Mouse (Mus musculus) MEL (cell line): ENCODE results near the gene Tmpo. TPM values are rescaled to one million over a fixed set of nuclear protein-coding genes. Genes with fewer than 3 reads are reported as not detected.
A peak's percentile ranks its signal among the peaks of the same experiment; 100 is the strongest.

ENCODE experiments used
- DNase-seq: peaks from one replicate; pipeline ENCODE4 v3.0.0; 2011; ENCODE audit warnings: low read depth, low spot score
- H3K27ac ChIP-seq: 2 replicates; pipeline ENCODE4 v1.5.1; 2012; ENCODE audit warnings: low read depth, mild to moderate bottlenecking, control low read depth, low read length, moderate library complexity; ENCODE audit not compliant: control insufficient read depth
- H3K27me3 ChIP-seq, 2 experiments: fragments of 150-350 bp in 1 of 2; sonication (generic) in 1 of 2; 2 replicates each; pipeline ENCODE4 v1.6.1; 2012; ENCODE audit warnings: low read length in 2 of 2, mild to moderate bottlenecking in 2 of 2, improper control_type of control experiment in 1 of 2, moderate library complexity in 1 of 2; ENCODE audit not compliant: insufficient read depth in 2 of 2, control insufficient read depth in 1 of 2
- H3K36me3 ChIP-seq, 2 experiments: 2 replicates each; pipeline ENCODE4 v1.6.1; 2012 to 2014; ENCODE audit warnings: low read length in 2 of 2, improper control_type of control experiment in 1 of 2, inconsistent platforms in 1 of 2, mild to moderate bottlenecking in 1 of 2; ENCODE audit not compliant: insufficient read depth in 2 of 2, control insufficient read depth in 1 of 2
- H3K4me1 ChIP-seq, 2 experiments: fragments of 150-350 bp in 1 of 2; sonication (generic) in 1 of 2; 2 replicates each; pipeline ENCODE4 v1.6.1; 2012; ENCODE audit warnings: low read length in 2 of 2, improper control_type of control experiment in 1 of 2, mild to moderate bottlenecking in 1 of 2; ENCODE audit not compliant: insufficient read depth in 2 of 2, control insufficient read depth in 1 of 2
- H3K4me3 ChIP-seq, 2 experiments: fragments of 150-350 bp in 1 of 2; sonication (generic) in 1 of 2; 2 replicates each; pipeline ENCODE4 v1.5.1; 2012; ENCODE audit warnings: low read depth in 2 of 2, low read length in 2 of 2, mild to moderate bottlenecking in 2 of 2, moderate library complexity in 2 of 2, control low read depth in 1 of 2, improper control_type of control experiment in 1 of 2; ENCODE audit not compliant: control insufficient read depth in 1 of 2, insufficient read depth in 1 of 2
- H3K79me2 ChIP-seq: 2 replicates; pipeline ENCODE4 v1.6.1; 2012; ENCODE audit warnings: mild to moderate bottlenecking, low read length, moderate library complexity; ENCODE audit not compliant: control insufficient read depth, poor library complexity, insufficient read depth
- H3K9ac ChIP-seq: 2 replicates; pipeline ENCODE4 v1.6.1; 2012; ENCODE audit warnings: low read depth, mild to moderate bottlenecking, control low read depth, low read length, moderate library complexity; ENCODE audit not compliant: control insufficient read depth, poor library complexity, severe bottlenecking
- H3K9me3 ChIP-seq: fragments of 150-350 bp; sonication (generic); replicated peaks from 2 replicates; pipeline ENCODE4 v1.6.1; 2012; ENCODE audit warnings: mild to moderate bottlenecking, low read length, improper control_type of control experiment, moderate library complexity; ENCODE audit not compliant: insufficient read depth
- BHLHE40 ChIP-seq: IDR thresholded peaks from 2 replicates; pipeline ENCODE4 v1.6.1; 2012; ENCODE audit warnings: low read depth, mild to moderate bottlenecking, inconsistent platforms, low read length, improper control_type of control experiment, borderline replicate concordance
- CHD2 ChIP-seq: IDR thresholded peaks from 2 replicates; pipeline ENCODE4 v1.6.1; 2011; ENCODE audit warnings: low read length, improper control_type of control experiment
- GABPA ChIP-seq: IDR thresholded peaks from 2 replicates; pipeline ENCODE4 v1.6.1; 2012; ENCODE audit warnings: low read depth, mild to moderate bottlenecking, inconsistent platforms, low read length, improper control_type of control experiment, moderate library complexity
- KAT2A ChIP-seq: conservative IDR thresholded peaks from 2 replicates; pipeline ENCODE4 v1.6.1; 2012; ENCODE audit warnings: low read depth, low read length, improper control_type of control experiment, inconsistent platforms
- MAFK ChIP-seq: IDR thresholded peaks from 2 replicates; pipeline ENCODE4 v1.6.1; 2011; ENCODE audit warnings: low read depth, mild to moderate bottlenecking, low read length, improper control_type of control experiment, borderline replicate concordance
- RCOR1 ChIP-seq: IDR thresholded peaks from 2 replicates; pipeline ENCODE4 v1.6.1; 2012; ENCODE audit warnings: low read depth, mild to moderate bottlenecking, inconsistent platforms, low read length, improper control_type of control experiment
- ZKSCAN1 ChIP-seq: IDR thresholded peaks from 2 replicates; pipeline ENCODE4 v1.6.1; 2012; ENCODE audit warnings: low read depth, mild to moderate bottlenecking, inconsistent platforms, low read length, improper control_type of control experiment, moderate library complexity
- ZNF384 ChIP-seq: IDR thresholded peaks from 2 replicates; pipeline ENCODE4 v1.6.1; 2012; ENCODE audit warnings: low read depth, mild to moderate bottlenecking, inconsistent platforms, low read length, improper control_type of control experiment
- polyA plus RNA-seq, 2 experiments: library from polyadenylated mRNA; stranded (reverse) in 1 of 2; unstranded in 1 of 2; fragments of >175 nt in 1 of 2; fragments of >200 nt in 1 of 2; gene quantifications; 2 replicates each; pipeline versions ENCODE4 v1.2.1 to v1.2.4; 2012; ENCODE audit warnings: low replicate concordance in 2 of 2, low read depth in 1 of 2; ENCODE audit not compliant: insufficient read length in 2 of 2, insufficient read depth in 1 of 2, missing spikeins in 1 of 2
- total RNA-seq: library from RNA; depleted of rRNA; stranded (reverse); fragments of 300-350 nt; gene quantifications from 2 replicates; pipeline ENCODE4 v1.2.3, GENCODE M21; 2012

Tmpo gene
- total and polyA plus RNA-seq, 3 experiments = 211 to 219 (median 215) TPM

DNA sequence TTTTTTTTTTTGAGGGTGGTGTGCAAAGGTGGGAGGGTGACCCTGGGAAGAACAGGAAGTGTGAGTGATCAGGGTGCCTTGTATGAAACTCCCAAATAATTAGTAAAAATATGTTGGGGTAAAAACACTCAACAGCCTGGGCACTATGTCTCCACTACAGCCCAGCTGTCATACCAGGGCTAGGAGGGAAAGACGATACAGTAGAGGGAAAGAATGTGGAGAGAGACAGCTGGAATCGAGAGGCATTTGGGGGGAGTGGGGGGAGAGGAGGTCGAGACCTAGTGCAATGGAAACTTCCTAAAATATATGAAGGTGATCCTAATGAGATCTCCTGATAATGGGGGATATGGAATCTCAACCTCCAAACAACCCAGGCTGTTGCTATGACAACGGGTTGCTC is 71.3 kb downstream of the Tmpo start:
- Histone ChIP-seq H3K4me3 (no peak overlapping the region), H3K4me1 (no peaks in the 10 kb centered on the region), H3K36me3 (peaks cover 0 to 4% of the 10 kb centered on the region in 2 experiments; a peak in 2 of 4 replicates), H3K27ac (no peak overlapping the region), H3K9me3 (no peaks in the 10 kb centered on the region), H3K27me3 (no peaks in the 10 kb centered on the region), H3K79me2 (no peaks in the 10 kb centered on the region), H3K9ac (no peak overlapping the region)
- TF ChIP-seq ZNF384 (0 out of 2 replicates have a peak, but pooled peaks have one; percentile 32), MAFK (no peak)
- no peak for DNase-seq

DNA sequence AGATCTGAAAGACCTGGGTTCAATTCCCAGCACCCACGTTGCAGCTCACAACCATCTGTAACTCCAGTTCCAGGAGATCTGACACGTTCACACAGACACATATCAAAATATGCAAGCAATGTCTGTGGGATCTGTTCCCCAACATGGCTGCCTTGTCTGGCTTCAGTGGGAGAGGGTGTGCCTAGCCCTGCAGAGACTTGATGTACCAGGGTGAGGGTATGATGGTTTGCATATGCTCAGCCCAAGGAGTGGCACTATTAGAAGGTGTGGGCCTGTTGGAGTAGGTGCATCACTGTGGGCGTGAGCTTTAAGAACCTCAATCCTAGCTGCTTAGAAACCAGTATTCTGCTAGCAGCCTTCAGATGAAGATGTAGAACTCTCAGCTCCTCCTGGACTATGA is 75.1 kb downstream of the Tmpo start:
- TF ChIP-seq GABPA = no peak
- TF ChIP-seq KAT2A = no peak
- no peak for TF ChIP-seq CHD2
- no peak for TF ChIP-seq ZKSCAN1
- TF ChIP-seq RCOR1 = no peak
- no peak for TF ChIP-seq BHLHE40
- no peaks in the 10 kb centered on the region for H3K36me3 ChIP-seq

DNA sequence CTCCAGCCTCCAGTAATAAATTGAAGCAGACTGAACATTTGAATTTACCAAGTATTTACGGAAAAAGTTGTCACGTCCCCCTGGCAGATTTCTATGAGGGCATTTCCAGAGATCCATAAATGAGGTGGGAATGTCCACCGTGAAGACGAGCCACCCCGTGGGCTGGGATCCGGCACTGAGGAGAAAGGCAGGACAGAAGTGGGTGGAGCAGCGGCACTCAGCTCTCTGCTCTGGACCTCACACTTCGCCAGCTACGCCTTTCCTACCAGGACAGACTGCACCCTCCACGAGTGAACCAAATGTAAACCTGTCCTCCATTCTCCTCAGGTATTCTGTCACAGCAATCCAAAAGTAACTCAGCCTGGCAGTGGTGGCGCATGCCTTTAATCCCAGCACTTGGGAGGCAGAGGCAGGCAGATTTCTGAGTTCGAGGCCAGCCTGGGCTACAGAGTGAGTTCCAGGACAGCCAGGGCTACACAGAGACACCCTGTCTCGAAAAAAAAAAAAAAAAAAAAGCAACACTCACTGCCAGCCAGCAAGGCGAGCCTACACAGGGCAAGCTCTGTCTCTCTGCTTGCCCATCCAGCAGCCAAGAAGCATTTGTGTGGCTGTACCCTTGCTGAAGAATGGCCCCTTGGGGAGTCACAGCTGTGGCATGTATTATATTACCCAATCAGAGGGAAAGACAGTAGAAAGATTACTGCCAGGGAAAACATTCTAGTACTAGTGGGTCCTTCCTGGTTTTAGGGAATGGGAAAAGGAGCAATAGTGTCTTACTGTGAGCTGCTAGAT is 78.1 kb downstream of the Tmpo start:
- Histone ChIP-seq H3K9me3 (no peaks in the 10 kb centered on the region), H3K9ac (no peak overlapping the region), H3K4me1 (no peaks in the 10 kb centered on the region), H3K27ac (no peak overlapping the region), H3K27me3 (no peaks in the 10 kb centered on the region), H3K79me2 (no peaks in the 10 kb centered on the region), H3K36me3 (no peaks in the 10 kb centered on the region), H3K4me3 (no peak overlapping the region)
- DNase-seq = no peak
- TF ChIP-seq CHD2 (no peak), ZNF384 (peak; percentile 20; the same call in 1 of the 2 replicates)

More for the DNA sequence above, 75.1 kb downstream of the Tmpo start:
- Histone ChIP-seq H3K9me3 (no peaks in the 10 kb centered on the region), H3K4me3 (no peak overlapping the region), H3K27me3 (no peaks in the 10 kb centered on the region), H3K27ac (no peak overlapping the region), H3K79me2 (no peaks in the 10 kb centered on the region), H3K9ac (no peak overlapping the region), H3K4me1 (no peaks in the 10 kb centered on the region)
- no peak for DNase-seq
